Mouse (Mus musculus): ENCODE results near the gene Lrrc42.

Gene Lrrc42

DNA sequence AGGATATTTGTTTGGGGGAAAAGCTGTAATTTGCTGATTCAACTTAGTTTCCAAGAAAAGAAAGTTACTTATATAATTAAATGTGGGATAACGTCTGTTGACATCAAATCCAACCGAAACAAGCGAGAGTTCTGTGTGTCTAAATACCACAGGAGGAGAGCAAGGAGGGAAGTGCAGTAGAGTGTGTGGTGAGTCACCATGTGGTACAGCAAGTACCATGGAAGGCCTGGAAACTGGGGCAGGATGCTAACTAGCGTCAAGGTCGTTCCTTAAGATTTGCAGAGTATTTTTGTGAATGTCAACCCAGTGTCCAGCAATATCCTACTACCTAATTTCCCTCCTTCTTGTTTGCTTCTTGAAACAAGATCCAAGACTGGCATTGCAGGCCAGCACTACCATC lies 55.3 kb downstream of the Lrrc42 start:
- no peak for DNase-seq (ENCODE audit: low spot score in 2 of 2)

DNA sequence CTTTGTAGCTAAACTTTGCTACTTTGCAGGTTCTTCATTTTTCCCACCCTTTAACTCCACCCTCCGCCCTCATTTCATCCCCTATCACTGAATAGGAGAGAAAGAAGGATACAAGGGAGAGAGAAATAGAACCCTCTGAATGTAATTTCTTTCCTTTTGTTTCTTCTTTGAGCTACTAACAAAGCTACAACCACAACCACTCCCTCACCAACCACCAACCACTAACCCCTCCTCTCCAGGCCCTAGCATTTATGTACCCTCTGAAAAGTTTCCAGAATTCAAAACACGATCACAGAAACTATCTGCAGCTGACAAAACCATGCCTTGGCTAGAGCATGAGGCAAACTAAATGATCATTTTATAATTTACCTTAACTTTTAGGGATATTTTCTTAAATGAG lies 56.9 kb downstream of the Lrrc42 start:
- no peak for DNase-seq (ENCODE audit: low spot score in 2 of 2)

DNA sequence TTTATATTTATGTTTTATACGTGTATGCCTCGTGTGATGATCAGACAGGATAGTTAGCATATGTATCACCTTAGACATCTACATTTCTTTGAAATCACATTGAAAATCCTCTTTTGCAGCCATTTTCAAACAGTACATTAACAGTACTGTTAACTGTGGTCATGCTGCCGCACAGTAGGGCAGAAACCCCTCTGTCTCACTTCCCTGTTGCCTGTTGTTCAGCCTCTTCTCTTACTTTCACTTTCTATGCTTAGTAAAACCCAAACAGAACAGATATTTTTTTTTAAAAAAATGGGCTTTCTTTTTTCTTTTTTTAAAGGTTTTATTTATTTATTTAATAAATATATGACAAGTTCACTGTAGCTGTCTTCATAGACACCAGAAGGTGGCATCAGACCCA lies 59.5 kb downstream of the Lrrc42 start:
- no peak for DNase-seq (ENCODE audit: low spot score in 2 of 2)

DNA sequence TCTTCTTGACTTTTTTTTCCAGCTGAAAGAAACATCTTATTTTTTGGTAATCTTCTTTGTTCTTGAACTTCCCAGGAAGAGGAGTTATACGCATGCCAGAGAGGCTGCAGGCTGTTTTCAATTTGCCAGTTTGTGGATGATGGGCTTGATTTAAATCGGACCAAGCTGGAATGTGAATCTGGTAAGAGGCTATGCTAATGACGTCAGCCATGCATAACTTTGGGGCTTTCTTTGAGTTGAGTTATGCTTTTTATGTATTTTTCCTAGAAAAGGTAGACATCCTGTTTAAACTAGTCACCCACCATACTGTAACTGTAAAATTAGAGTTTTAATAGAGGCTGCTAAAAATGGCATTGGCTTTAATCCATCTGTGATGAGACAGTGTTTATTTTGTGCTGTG lies 67.6 kb downstream of the Lrrc42 start:
- no peak for DNase-seq (ENCODE audit: low spot score in 2 of 2)
